Mouse (Mus musculus) olfactory bulb, adult 2 months (tissue): ENCODE data around the gene Aurka.

ENCODE experiments used
- CTCF ChIP-seq: fragments of 200-500 bp; IDR thresholded peaks from 2 replicates; pipeline ENCODE4 v1.5.1; 2012; ENCODE audit warnings: low read depth, mild to moderate bottlenecking, low read length, moderate library complexity; ENCODE audit not compliant: insufficient read depth
- POLR2A ChIP-seq: fragments of 200-500 bp; IDR thresholded peaks from 2 replicates; pipeline ENCODE4 v1.6.1; 2012; ENCODE audit warnings: mild to moderate bottlenecking, low read depth, low read length, moderate library complexity; ENCODE audit not compliant: insufficient read depth

DNA sequence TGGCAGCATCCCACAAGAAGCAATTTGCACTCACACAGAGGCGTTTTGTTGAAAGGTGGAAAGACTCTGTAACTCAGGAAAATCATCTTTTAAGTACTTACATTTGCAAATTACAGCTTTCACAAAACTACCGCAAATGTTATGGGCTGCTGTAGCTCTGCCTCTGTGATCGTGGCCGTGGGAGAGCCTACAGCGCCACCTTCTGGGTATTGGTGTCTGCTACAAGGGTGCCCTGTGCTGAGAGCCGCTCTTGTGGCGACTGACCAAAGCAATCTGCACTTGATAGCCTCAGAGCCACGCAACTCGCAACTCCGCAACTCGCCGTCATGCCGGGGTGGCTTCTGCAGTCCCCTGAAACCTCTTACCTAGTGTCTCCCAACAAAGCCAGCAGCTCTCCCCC, 41.2 kb downstream of the Aurka start:
- TF ChIP-seq POLR2A (no peak), CTCF (peak; percentile 94)
